Mouse (Mus musculus) ES-E14 (cell line): ENCODE data around the gene Frrs1l.

Experiments
- CHD2 ChIP-seq: IDR thresholded peaks from 2 replicates; pipeline ENCODE4 v1.6.1; 2014; ENCODE audit warnings: mild to moderate bottlenecking, low read depth, low read length, inconsistent platforms
- MAFK ChIP-seq: IDR thresholded peaks from 2 replicates; pipeline ENCODE4 v1.6.1; 2014; ENCODE audit warnings: mild to moderate bottlenecking, low read depth, low read length, inconsistent platforms; ENCODE audit not compliant: insufficient read depth

DNA sequence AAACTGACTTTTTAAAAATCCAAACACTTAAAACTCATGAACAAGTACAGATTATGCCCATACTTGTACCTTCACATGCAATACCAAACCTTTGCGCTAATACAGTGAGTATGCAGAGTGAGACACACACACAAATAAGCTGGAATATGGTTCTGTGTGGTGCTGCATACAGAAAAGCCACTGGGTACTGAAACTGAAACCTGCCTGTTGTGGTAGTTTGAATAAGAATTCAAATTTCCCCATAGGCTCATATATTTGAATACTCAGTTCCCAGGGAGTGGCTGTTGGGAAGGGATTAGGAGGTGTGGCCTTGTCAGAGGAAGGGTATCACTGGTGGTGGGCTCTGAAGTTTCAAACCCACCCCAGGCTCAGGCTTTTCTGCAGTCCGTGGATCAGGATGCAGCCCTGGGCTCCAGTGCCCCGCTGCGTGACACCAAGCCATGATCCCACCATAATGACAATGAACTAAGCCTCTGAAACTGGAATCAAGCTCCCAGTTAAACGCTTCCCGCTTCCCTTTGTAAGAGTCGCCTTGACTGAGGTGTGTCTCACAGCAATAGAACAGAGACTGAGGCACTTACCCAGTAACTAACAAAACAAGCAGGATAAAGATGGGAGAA lies 77.7 kb downstream of the Frrs1l start:
- TF ChIP-seq CHD2 (no peak), MAFK (no peak)
